ENCODE assay signal across 11 mouse cellular contexts in genomic region chr15:96638656-96639055, GRCm38 (mm10). TPM values are rescaled to one million over a fixed set of nuclear protein-coding genes. Genes with fewer than 3 reads are reported as not detected.
DNase-seq lines count a peak whose midpoint lies in the region; ATAC-seq lines count a peak whose summit lies in the region.
"Had no signal": no experiment of that assay in that cellular context is flagged by ENCODE, and none has a peak within 500 bp of the region (broad histone marks: within the 10 kb centered on the region; RNA-seq: fewer than 3 reads in every experiment).

No protein-coding gene starts in this region.

- peaks cover 14% of the 10 kb centered on the region for H3K9me3 ChIP-seq in megakaryocyte, embryonic 14.5 days
- no peaks in the 10 kb centered on the region for H3K9me3 ChIP-seq in hindbrain, embryonic 16.5 days (ENCODE audit: control insufficient read depth, low read length)
- H3K9me3 ChIP-seq in neural tube, embryonic 14.5 days (ENCODE audit: control insufficient read depth, low read length): no peaks in the 10 kb centered on the region

- DNase-seq in cerebellum, adult 9-11 months: peak; percentile 34
- DNase-seq in cerebellum, adult 11-12 months: no peak
- no peak for DNase-seq in adrenal gland, postnatal 36 days
- DNase-seq: gastrocnemius, postnatal 36 days; kidney, postnatal 25 days had no signal

- H3K4me3 ChIP-seq in megakaryocyte, embryonic 14.5 days (replicated peaks): peak overlapping the region; percentile 79
- H3K4me3 ChIP-seq in hindbrain, embryonic 16.5 days (ENCODE audit: low read length): peak overlapping the region; percentile 92; the same call in 1 of the 2 replicates
- H3K4me3 ChIP-seq in neural tube, embryonic 14.5 days (ENCODE audit: low read depth, low read length): 0 out of 2 replicates have a peak overlapping the region, but pooled peaks have one; percentile 5

- no peaks in the 10 kb centered on the region for H3K27me3 ChIP-seq in megakaryocyte, embryonic 14.5 days (replicated peaks)
- H3K27me3 ChIP-seq in hindbrain, embryonic 16.5 days (replicated peaks; ENCODE audit: control insufficient read depth, insufficient read depth, low read length): no peaks in the 10 kb centered on the region
- H3K27me3 ChIP-seq in neural tube, embryonic 14.5 days (ENCODE audit: control insufficient read depth, insufficient read depth, low read length): no peaks in the 10 kb centered on the region

- H3K27ac ChIP-seq in hindbrain, embryonic 16.5 days (ENCODE audit: low read depth, low read length): no peak overlapping the region
- H3K27ac ChIP-seq in neural tube, embryonic 14.5 days (ENCODE audit: low read depth, low read length): no peak overlapping the region
- H3K27ac ChIP-seq: liver, embryonic 14.5 days had no signal

- no peak for ATAC-seq in megakaryocyte, adult 5-6 weeks (ENCODE audit: poor library complexity, severe bottlenecking)
- no peak for ATAC-seq in hindbrain, embryonic 16.5 days
- no peak for ATAC-seq in neural tube, embryonic 14.5 days (ENCODE audit: low read depth)
- ATAC-seq in frontal cortex, adult (ENCODE audit: low TSS enrichment): no peak

- H3K9ac ChIP-seq in hindbrain, embryonic 16.5 days (ENCODE audit: low read depth, low read length): no peak overlapping the region
- H3K9ac ChIP-seq in neural tube, embryonic 14.5 days (replicated peaks; ENCODE audit: low read depth, low read length): no peak overlapping the region
- H3K9ac ChIP-seq: liver, embryonic 14.5 days had no signal

- WGBS in hindbrain, embryonic 16.5 days: 57% methylated on average over 2 of the region's 2 CpGs
- 76% methylated on average over 2 of the region's 2 CpGs for WGBS in neural tube, embryonic 14.5 days

- peak overlapping the region; percentile 87 for H3K4me2 ChIP-seq in hindbrain, embryonic 16.5 days (ENCODE audit: low read length)
- peak overlapping the region; percentile 70 for H3K4me2 ChIP-seq in neural tube, embryonic 14.5 days (ENCODE audit: low read depth, low read length)

- H3K4me1 ChIP-seq in megakaryocyte, embryonic 14.5 days: peaks cover 56% of the 10 kb centered on the region
- H3K4me1 ChIP-seq in hindbrain, embryonic 16.5 days (ENCODE audit: control insufficient read depth, insufficient read depth, low read depth, low read length): peaks cover 24% of the 10 kb centered on the region
- peaks cover 18% of the 10 kb centered on the region for H3K4me1 ChIP-seq in neural tube, embryonic 14.5 days (ENCODE audit: control insufficient read depth, insufficient read depth, low read length)

- H3K36me3 ChIP-seq in megakaryocyte, embryonic 14.5 days (replicated peaks; ENCODE audit: low read length): peaks cover 52% of the 10 kb centered on the region
- no peaks in the 10 kb centered on the region for H3K36me3 ChIP-seq in hindbrain, embryonic 16.5 days (ENCODE audit: control insufficient read depth, insufficient read depth, low read length)
- H3K36me3 ChIP-seq in neural tube, embryonic 14.5 days (ENCODE audit: control insufficient read depth, insufficient read depth, low read length): 0 out of 2 replicates have a peak, but pooled peaks cover 3% of the 10 kb centered on the region

RNA-seq across cellular contexts. Expression of gene Slc38a1, which starts 4.1 kb away (rescaled TPM):
- 22.9 and 64.1 TPM in 2 replicates for polyA plus RNA-seq in megakaryocyte, embryonic 14.5 days (2012; ENCODE audit: insufficient read depth, low replicate concordance)
- 58.7 and 69.9 TPM in 2 replicates for total RNA-seq in megakaryocyte, adult 5-6 weeks (2015)
- total RNA-seq in megakaryocyte, adult 5-6 weeks (2017): 43.8 and 48.4 TPM in 2 replicates
- polyA plus RNA-seq in hindbrain, embryonic 16.5 days (2015; fragmentation: Nextera tagmentation; extraction: Ambion mirVana): 127 and 139 TPM in 2 replicates
- polyA plus RNA-seq in neural tube, embryonic 14.5 days (2014; fragmentation: Nextera tagmentation; extraction: Ambion mirVana): 173 and 175 TPM in 2 replicates
- 10 to 100 TPM; 27.6 to 41.7 TPM for total RNA-seq in adrenal gland, postnatal 36 days (2021)

Comparison
In these comparisons a context has a peak if more than half of its experiments do, and no peak if none do; other contexts are left out.
1. H3K4me3 ChIP-seq: peak in every context shown above with its lines; median percentile 92 in hindbrain, embryonic 16.5 days; 79 in megakaryocyte, embryonic 14.5 days; 5 in neural tube, embryonic 14.5 days.